Mouse (Mus musculus) lung, embryonic 16.5 days (tissue): ENCODE data around the gene Ppp1r15a. TPM values are rescaled to one million over a fixed set of nuclear protein-coding genes. Genes with fewer than 3 reads are reported as not detected.

Experiments used
- ATAC-seq: fragments of 200-750 bp; cut with Nextera tagmentation; 2 replicates; pipeline ENCODE4 v1.8.0; 2017; ENCODE audit warnings: low read depth, mild to moderate bottlenecking, moderate library complexity
- H3K27ac ChIP-seq: fragments of 300-500 bp; sonication (generic); 2 replicates; pipeline ENCODE4 v1.5.1; 2014; ENCODE audit warnings: mild to moderate bottlenecking, control low read depth, low read length
- H3K27me3 ChIP-seq: fragments of 300-500 bp; sonication (generic); 2 replicates; pipeline ENCODE4 v1.6.1; 2014; ENCODE audit warnings: low read depth, low read length, mixed read lengths; ENCODE audit not compliant: control insufficient read depth, insufficient read depth
- H3K36me3 ChIP-seq: fragments of 300-500 bp; sonication (generic); 2 replicates; pipeline ENCODE4 v1.6.1; 2014; ENCODE audit warnings: low read length; ENCODE audit not compliant: control insufficient read depth, insufficient read depth
- H3K4me1 ChIP-seq: fragments of 300-500 bp; sonication (generic); replicated peaks from 2 replicates; pipeline ENCODE4 v1.6.1; 2014; ENCODE audit warnings: low read length, mixed read lengths; ENCODE audit not compliant: control insufficient read depth, insufficient read depth
- H3K4me2 ChIP-seq: fragments of 300-500 bp; sonication (generic); 2 replicates; pipeline ENCODE4 v1.6.1; 2014; ENCODE audit warnings: low read depth, low read length, control low read depth
- H3K4me3 ChIP-seq: fragments of 300-500 bp; sonication (generic); 2 replicates; pipeline ENCODE4 v1.5.1; 2014; ENCODE audit warnings: mild to moderate bottlenecking, low read length, control low read depth
- H3K9ac ChIP-seq: fragments of 300-500 bp; sonication (generic); 2 replicates; pipeline ENCODE4 v1.6.1; 2014; ENCODE audit warnings: low read length, control low read depth
- H3K9me3 ChIP-seq: fragments of 300-500 bp; sonication (generic); 2 replicates; pipeline ENCODE4 v1.6.1; 2016; ENCODE audit warnings: low read length; ENCODE audit not compliant: control insufficient read depth
- WGBS: fragments of 180-500 bp; shearing (Covaris S2); extraction: QIAGEN DNeasy Blood & Tissue Kit; methylation state at CpG from one replicate; pipeline ENCODE4 v1.1.7; 2014; 5-methylcytosine and 5-hydroxymethylcytosine counted together
- polyA plus RNA-seq: library from polyadenylated mRNA; unstranded; fragments of >200 nt; fragmentation: Nextera tagmentation; extraction: Ambion mirVana; gene quantifications from 2 replicates; pipeline ENCODE4 v1.2.1, GENCODE M21; 2015

Ppp1r15a gene
- polyA plus RNA-seq, 1 experiment from 2014 or later: 22.4 TPM

GRCm38 (mm10) chr7:45567112-45567779 lies 41.2 kb upstream of the Ppp1r15a start:
- Histone ChIP-seq H3K4me1 (peaks cover 30% of the 10 kb centered on the region), H3K9ac (peak overlapping the region; percentile 58), H3K4me2 (peak overlapping the region; percentile 65), H3K27me3 (no peaks in the 10 kb centered on the region), H3K27ac (peak overlapping the region; percentile 77), H3K4me3 (no peak overlapping the region), H3K36me3 (no peaks in the 10 kb centered on the region), H3K9me3 (no peaks in the 10 kb centered on the region)
- WGBS: 64% methylated on average over 8 of the region's 8 CpGs
- ATAC-seq: no peak

- 87% methylated on average over 9 of the region's 9 CpGs for WGBS
- ATAC-seq: no peak
These were observed 39.4 kb upstream of the Ppp1r15a start for GRCm38 (mm10) chr7:45565446-45565845.

DNA sequence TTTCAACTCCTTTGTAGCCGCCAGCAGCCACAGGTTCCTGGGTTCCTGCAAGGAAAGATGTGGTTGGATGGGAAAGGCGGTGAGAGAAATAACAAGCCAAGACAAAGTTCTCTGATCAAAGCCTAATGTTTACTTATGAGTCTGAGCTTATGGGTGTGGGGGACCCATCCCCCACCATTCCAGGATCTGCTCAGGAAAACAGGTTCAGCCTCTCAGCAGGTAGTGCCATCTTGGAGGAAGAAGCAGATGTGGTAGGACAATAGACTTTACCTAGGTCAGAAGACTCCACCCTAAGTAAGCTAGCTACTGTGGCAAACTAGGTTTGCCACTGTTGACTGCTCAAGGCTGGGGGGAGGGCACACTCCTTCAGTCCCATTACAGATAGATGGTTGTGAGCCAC lies 38.7 kb upstream of the Ppp1r15a start:
- WGBS: 53% methylated on average over 2 of the region's 2 CpGs
- no peak overlapping the region for H3K27ac ChIP-seq

More at GRCm38 (mm10) chr7:45565446-45565845, 39.4 kb upstream of the Ppp1r15a start:
- no peak overlapping the region for H3K4me2 ChIP-seq
- H3K4me3 ChIP-seq: no peak overlapping the region
- H3K27me3 ChIP-seq: no peaks in the 10 kb centered on the region
- H3K9ac ChIP-seq: no peak overlapping the region
- H3K9me3 ChIP-seq: no peaks in the 10 kb centered on the region
- H3K27ac ChIP-seq: no peak overlapping the region
- H3K4me1 ChIP-seq: peaks cover 25% of the 10 kb centered on the region
- no peaks in the 10 kb centered on the region for H3K36me3 ChIP-seq

DNA sequence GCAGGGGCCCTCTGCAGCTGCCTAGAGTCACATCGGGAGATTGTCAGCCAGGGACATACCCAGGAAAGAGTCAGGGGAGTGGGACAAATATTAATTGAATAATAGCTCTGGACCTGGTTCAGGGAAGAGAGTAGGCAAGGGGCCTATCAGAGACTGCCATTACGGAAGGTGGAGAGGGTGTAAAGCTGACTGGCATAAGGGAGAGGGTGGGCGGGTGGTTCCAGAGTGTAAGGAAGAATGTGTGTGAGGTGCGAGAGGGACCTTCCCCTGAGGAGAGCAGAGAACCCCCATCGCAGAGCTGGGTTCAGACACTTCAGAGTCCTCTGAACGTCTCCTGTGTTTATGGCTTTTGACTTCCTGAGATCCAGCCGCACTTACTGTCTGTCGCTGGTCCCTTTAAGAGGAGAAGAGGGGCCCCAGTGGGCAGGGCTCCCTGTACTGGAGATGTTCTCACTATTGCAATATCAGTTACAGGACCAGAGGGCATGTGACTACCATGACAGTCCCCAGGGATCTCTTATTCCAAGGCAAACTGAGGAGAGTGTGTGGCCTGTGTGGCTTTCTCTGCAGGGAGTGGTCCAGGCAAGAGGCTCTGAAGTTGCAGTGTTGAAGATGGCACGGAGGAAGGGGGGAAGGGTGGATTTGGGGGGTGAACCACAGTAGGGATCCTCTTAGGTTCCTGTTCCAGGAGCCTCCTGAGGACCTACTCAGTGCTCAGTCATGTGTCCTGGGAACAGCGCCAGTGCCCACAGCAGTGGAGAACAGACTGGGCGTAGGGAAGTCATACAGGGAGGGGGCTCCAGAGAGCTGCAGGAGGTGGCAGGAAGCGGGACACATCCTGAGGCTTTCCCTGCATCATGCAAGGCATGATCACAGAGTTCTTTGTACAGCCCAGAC lies 35.8 kb upstream of the Ppp1r15a start:
- no peaks in the 10 kb centered on the region for H3K9me3 ChIP-seq
- peak; percentile 27 for ATAC-seq
- H3K4me1 ChIP-seq: peaks cover 9% of the 10 kb centered on the region
- H3K36me3 ChIP-seq: no peaks in the 10 kb centered on the region
- no peak overlapping the region for H3K27ac ChIP-seq
- no peaks in the 10 kb centered on the region for H3K27me3 ChIP-seq
- H3K4me2 ChIP-seq: peak overlapping the region; percentile 39
- WGBS: 39% methylated on average over 12 of the region's 12 CpGs
- peak overlapping the region; percentile 37; the same call in 1 of the 2 replicates for H3K9ac ChIP-seq
- no peak overlapping the region; the same call in 1 of the 2 replicates for H3K4me3 ChIP-seq

More for the DNA sequence above, 38.7 kb upstream of the Ppp1r15a start:
- ATAC-seq: no peak
- Histone ChIP-seq H3K27me3 (no peaks in the 10 kb centered on the region), H3K4me2 (no peak overlapping the region), H3K36me3 (no peaks in the 10 kb centered on the region), H3K9me3 (no peaks in the 10 kb centered on the region), H3K4me3 (no peak overlapping the region), H3K9ac (no peak overlapping the region), H3K4me1 (peaks cover 23% of the 10 kb centered on the region)

DNA sequence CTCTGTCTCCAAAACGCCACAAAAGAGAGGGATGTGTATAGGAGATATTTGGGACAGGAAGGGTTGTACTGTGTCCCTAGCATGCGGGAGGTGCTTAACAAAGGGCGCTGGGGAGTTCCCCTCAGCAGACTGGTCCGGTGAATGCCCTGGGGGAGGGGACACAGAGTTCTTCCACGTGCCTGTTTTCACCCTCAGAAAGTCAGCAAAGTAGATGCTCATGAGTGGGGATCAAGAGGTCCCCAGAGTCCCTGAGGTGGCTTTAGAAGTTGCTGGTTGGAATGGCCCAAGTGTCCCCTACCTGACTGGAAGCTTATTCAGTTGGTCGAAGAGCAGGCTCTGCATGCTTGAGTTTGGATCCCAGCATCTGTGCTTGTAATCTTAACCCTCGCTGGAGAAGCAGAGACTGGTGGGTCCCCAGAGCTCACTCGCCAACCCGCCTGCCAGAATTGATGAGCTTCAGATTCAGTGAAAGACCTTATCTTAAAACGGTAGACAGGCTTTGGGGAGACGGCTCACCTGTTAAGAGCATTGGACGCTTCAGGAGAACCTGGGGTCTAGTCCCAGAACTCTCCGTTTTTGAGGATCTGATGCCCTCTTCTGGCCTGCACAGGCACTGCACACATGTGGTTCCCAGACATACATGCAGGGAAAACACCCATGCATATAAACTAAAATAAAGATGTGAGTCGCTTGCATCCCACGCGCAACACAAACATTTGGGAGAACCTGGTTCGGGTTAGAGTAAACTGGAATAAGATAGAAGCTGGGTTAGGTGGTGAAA lies 35.0 kb upstream of the Ppp1r15a start:
- WGBS: 16% methylated on average over 17 of the region's 17 CpGs
- Histone ChIP-seq H3K36me3 (no peaks in the 10 kb centered on the region), H3K4me2 (peak overlapping the region; percentile 39), H3K4me1 (peaks cover 9% of the 10 kb centered on the region), H3K27ac (no peak overlapping the region), H3K4me3 (no peak overlapping the region; the same call in 1 of the 2 replicates), H3K27me3 (no peaks in the 10 kb centered on the region), H3K9ac (peak overlapping the region; percentile 37; the same call in 1 of the 2 replicates), H3K9me3 (no peaks in the 10 kb centered on the region)
- peak; percentile 72 for ATAC-seq

DNA sequence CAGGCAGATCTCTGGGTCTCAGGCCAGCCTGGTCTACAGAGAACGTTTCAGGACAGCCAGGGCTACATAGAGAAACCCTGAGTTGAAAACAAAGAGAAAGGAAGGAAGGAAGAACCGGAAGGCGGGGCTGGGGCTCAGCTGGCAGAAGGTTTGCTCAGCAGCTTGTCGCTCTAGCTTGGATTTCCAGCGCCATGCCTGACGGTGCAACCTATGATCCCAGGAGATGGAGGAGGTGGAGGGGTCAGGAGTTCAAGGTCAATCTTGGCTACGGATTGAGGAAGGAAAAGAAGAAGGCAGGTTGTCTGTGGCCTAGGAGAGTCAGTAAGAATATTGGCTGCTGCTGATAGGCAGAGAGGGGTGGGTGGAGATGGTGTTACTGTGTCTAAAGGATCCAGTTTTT lies 34.2 kb upstream of the Ppp1r15a start:
- no peak overlapping the region for H3K27ac ChIP-seq
- 73% methylated on average over 7 of the region's 7 CpGs for WGBS
- no peaks in the 10 kb centered on the region for H3K9me3 ChIP-seq
- H3K4me1 ChIP-seq: peaks cover 9% of the 10 kb centered on the region
- H3K4me3 ChIP-seq: no peak overlapping the region
- no peak overlapping the region for H3K4me2 ChIP-seq
- ATAC-seq: no peak
- H3K9ac ChIP-seq: no peak overlapping the region
- H3K36me3 ChIP-seq: no peaks in the 10 kb centered on the region
- H3K27me3 ChIP-seq: no peaks in the 10 kb centered on the region

- H3K9ac ChIP-seq: no peak overlapping the region
- H3K4me2 ChIP-seq: no peak overlapping the region
- no peak overlapping the region for H3K4me3 ChIP-seq
- H3K4me1 ChIP-seq: peaks cover 9% of the 10 kb centered on the region
- H3K27ac ChIP-seq: peak overlapping the region; percentile 32; the same call in 1 of the 2 replicates
- H3K36me3 ChIP-seq: no peaks in the 10 kb centered on the region
- H3K27me3 ChIP-seq: no peaks in the 10 kb centered on the region
- 21% methylated on average over 5 of the region's 6 CpGs for WGBS
- H3K9me3 ChIP-seq: no peaks in the 10 kb centered on the region
- ATAC-seq: peak; percentile 53; the same call in 1 of the 2 replicates
These were observed 32.8 kb upstream of the Ppp1r15a start for GRCm38 (mm10) chr7:45558907-45559306.

DNA sequence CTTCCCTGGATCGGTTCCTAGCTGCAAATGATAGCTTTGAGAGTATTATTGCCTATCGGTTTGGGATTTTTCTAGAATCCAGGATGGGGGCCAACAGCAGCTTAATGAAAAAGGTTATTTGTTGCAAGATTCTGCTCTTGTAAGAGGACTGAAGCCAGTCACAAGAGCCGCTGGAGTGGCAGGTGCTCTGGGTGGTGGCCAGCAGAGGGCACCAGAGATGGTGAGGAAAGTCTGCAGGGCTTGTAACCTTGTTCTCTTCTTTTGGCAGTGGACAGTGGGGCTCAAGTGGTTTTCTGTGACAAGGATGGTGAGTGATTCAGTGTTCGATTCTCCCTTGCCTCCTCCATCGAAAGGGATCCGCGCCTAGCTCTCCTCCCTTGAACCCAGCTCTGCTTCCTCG lies 29.7 kb upstream of the Ppp1r15a start:
- H3K9me3 ChIP-seq: no peaks in the 10 kb centered on the region
- H3K4me3 ChIP-seq: no peak overlapping the region
- H3K4me1 ChIP-seq: no peaks in the 10 kb centered on the region
- no peak overlapping the region for H3K9ac ChIP-seq
- 21% methylated on average over 8 of the region's 8 CpGs for WGBS
- H3K36me3 ChIP-seq: no peaks in the 10 kb centered on the region
- no peak overlapping the region for H3K27ac ChIP-seq
- H3K27me3 ChIP-seq: no peaks in the 10 kb centered on the region
- ATAC-seq: no peak
- no peak overlapping the region for H3K4me2 ChIP-seq
